Mouse (Mus musculus): Measurements from ENCODE around the gene Garnl3. TPM values are rescaled to one million over a fixed set of nuclear protein-coding genes. Genes with fewer than 3 reads are reported as not detected.

Garnl3 gene
- total and polyA plus RNA-seq, 3 experiments = 0.55 to 2.6 TPM; not detected in 1

GRCm38 (mm10) chr2:33130526-33131483 is 649 bp downstream of the Garnl3 start:
- DNase-seq (ENCODE audit: low spot score) (peak; percentile 93), ATAC-seq (ENCODE audit: extremely low read depth, insufficient number of reproducible peaks, low FRiP score, poor library complexity, severe bottlenecking) (peak; percentile 88)
- H3K27me3 ChIP-seq (ENCODE audit: insufficient read depth, low read length) = peaks cover 57% of the 10 kb centered on the region
- no peaks in the 10 kb centered on the region for H3K36me3 ChIP-seq (replicated peaks)
- no peak for TF ChIP-seq POLR2AphosphoS5 (IDR thresholded peaks at IDR 0.05; ENCODE audit: insufficient replicate concordance, low read depth, low read length)
- TF ChIP-seq GATA2 (IDR thresholded peaks at IDR 0.05; ENCODE audit: borderline replicate concordance, low read depth, low read length) = no peak
- no peak for TF ChIP-seq TAL1 (conservative IDR thresholded peaks at IDR 0.05; ENCODE audit: low read depth, low read length)
- TF ChIP-seq CTCF (IDR thresholded peaks at IDR 0.05; ENCODE audit: low read depth, low read length) = no peak
- no peak for TF ChIP-seq GATA1 (IDR thresholded peaks at IDR 0.05; ENCODE audit: borderline replicate concordance, low read length)
- no peaks in the 10 kb centered on the region for H3K9me3 ChIP-seq (replicated peaks)
- peaks cover 34% of the 10 kb centered on the region for H3K4me1 ChIP-seq (ENCODE audit: insufficient read depth, low read depth, low read length)
- peak overlapping the region; percentile 75 for H3K4me3 ChIP-seq (ENCODE audit: low read depth, low read length)

- Histone ChIP-seq H3K9me3 (replicated peaks) (no peaks in the 10 kb centered on the region), H3K27me3 (ENCODE audit: insufficient read depth, low read length) (peaks cover 57% of the 10 kb centered on the region), H3K4me3 (ENCODE audit: low read depth, low read length) (peak overlapping the region; percentile 75), H3K4me1 (ENCODE audit: insufficient read depth, low read depth, low read length) (peaks cover 34% of the 10 kb centered on the region), H3K36me3 (replicated peaks) (no peaks in the 10 kb centered on the region)
- no peak for TF ChIP-seq CTCF (IDR thresholded peaks at IDR 0.05; ENCODE audit: low read depth, low read length)
- TF ChIP-seq GATA2 (IDR thresholded peaks at IDR 0.05; ENCODE audit: borderline replicate concordance, low read depth, low read length) = no peak
- no peak for TF ChIP-seq TAL1 (conservative IDR thresholded peaks at IDR 0.05; ENCODE audit: low read depth, low read length)
- no peak for TF ChIP-seq POLR2AphosphoS5 (IDR thresholded peaks at IDR 0.05; ENCODE audit: insufficient replicate concordance, low read depth, low read length)
- TF ChIP-seq GATA1 (IDR thresholded peaks at IDR 0.05; ENCODE audit: borderline replicate concordance, low read length) = no peak
- ATAC-seq (ENCODE audit: extremely low read depth, insufficient number of reproducible peaks, low FRiP score, poor library complexity, severe bottlenecking) (no peak), DNase-seq (ENCODE audit: low spot score) (no peak)
These were observed 1.3 kb downstream of the Garnl3 start for GRCm38 (mm10) chr2:33130141-33130525.

GRCm38 (mm10) chr2:33129696-33130095 is 1.8 kb downstream of the Garnl3 start:
- peaks cover 34% of the 10 kb centered on the region for H3K4me1 ChIP-seq (ENCODE audit: insufficient read depth, low read depth, low read length)
- no peaks in the 10 kb centered on the region for H3K9me3 ChIP-seq (replicated peaks)
- H3K36me3 ChIP-seq (replicated peaks) = no peaks in the 10 kb centered on the region
- DNase-seq (ENCODE audit: low spot score) (no peak), ATAC-seq (ENCODE audit: extremely low read depth, insufficient number of reproducible peaks, low FRiP score, poor library complexity, severe bottlenecking) (no peak)
- H3K27me3 ChIP-seq (ENCODE audit: insufficient read depth, low read length) = peaks cover 55% of the 10 kb centered on the region
- no peak for TF ChIP-seq CTCF (IDR thresholded peaks at IDR 0.05; ENCODE audit: low read depth, low read length)
- no peak for TF ChIP-seq POLR2AphosphoS5 (IDR thresholded peaks at IDR 0.05; ENCODE audit: insufficient replicate concordance, low read depth, low read length)
- TF ChIP-seq TAL1 (conservative IDR thresholded peaks at IDR 0.05; ENCODE audit: low read depth, low read length) = no peak
- no peak for TF ChIP-seq GATA2 (IDR thresholded peaks at IDR 0.05; ENCODE audit: borderline replicate concordance, low read depth, low read length)
- TF ChIP-seq GATA1 (IDR thresholded peaks at IDR 0.05; ENCODE audit: borderline replicate concordance, low read length) = no peak
- H3K4me3 ChIP-seq (ENCODE audit: low read depth, low read length) = peak overlapping the region; percentile 75; the same call in 1 of the 2 replicates

GRCm38 (mm10) chr2:33129005-33129404 is 2.4 kb downstream of the Garnl3 start:
- Histone ChIP-seq H3K36me3 (replicated peaks) (no peaks in the 10 kb centered on the region), H3K4me1 (ENCODE audit: insufficient read depth, low read depth, low read length) (peaks cover 34% of the 10 kb centered on the region), H3K27me3 (ENCODE audit: insufficient read depth, low read length) (peaks cover 52% of the 10 kb centered on the region), H3K4me3 (ENCODE audit: low read depth, low read length) (no peak overlapping the region), H3K9me3 (replicated peaks) (no peaks in the 10 kb centered on the region)
- no peak for TF ChIP-seq GATA1 (IDR thresholded peaks at IDR 0.05; ENCODE audit: borderline replicate concordance, low read length)
- TF ChIP-seq TAL1 (conservative IDR thresholded peaks at IDR 0.05; ENCODE audit: low read depth, low read length) = no peak
- no peak for TF ChIP-seq GATA2 (IDR thresholded peaks at IDR 0.05; ENCODE audit: borderline replicate concordance, low read depth, low read length)
- no peak for TF ChIP-seq CTCF (IDR thresholded peaks at IDR 0.05; ENCODE audit: low read depth, low read length)
- TF ChIP-seq POLR2AphosphoS5 (IDR thresholded peaks at IDR 0.05; ENCODE audit: insufficient replicate concordance, low read depth, low read length) = no peak
- ATAC-seq (ENCODE audit: extremely low read depth, insufficient number of reproducible peaks, low FRiP score, poor library complexity, severe bottlenecking) = no peak
- DNase-seq (ENCODE audit: low spot score) = no peak

GRCm38 (mm10) chr2:33127271-33127670 is 4.2 kb downstream of the Garnl3 start:
- Histone ChIP-seq H3K9me3 (replicated peaks) (no peaks in the 10 kb centered on the region), H3K27me3 (ENCODE audit: insufficient read depth, low read length) (peaks cover 43% of the 10 kb centered on the region), H3K4me1 (ENCODE audit: insufficient read depth, low read depth, low read length) (peaks cover 29% of the 10 kb centered on the region), H3K36me3 (replicated peaks) (no peaks in the 10 kb centered on the region), H3K4me3 (ENCODE audit: low read depth, low read length) (no peak overlapping the region)
- ATAC-seq (ENCODE audit: extremely low read depth, insufficient number of reproducible peaks, low FRiP score, poor library complexity, severe bottlenecking) (no peak), DNase-seq (ENCODE audit: low spot score) (no peak)
- TF ChIP-seq CTCF (IDR thresholded peaks at IDR 0.05; ENCODE audit: low read depth, low read length) = no peak
- no peak for TF ChIP-seq GATA2 (IDR thresholded peaks at IDR 0.05; ENCODE audit: borderline replicate concordance, low read depth, low read length)
- no peak for TF ChIP-seq TAL1 (conservative IDR thresholded peaks at IDR 0.05; ENCODE audit: low read depth, low read length)
- no peak for TF ChIP-seq GATA1 (IDR thresholded peaks at IDR 0.05; ENCODE audit: borderline replicate concordance, low read length)
- no peak for TF ChIP-seq POLR2AphosphoS5 (IDR thresholded peaks at IDR 0.05; ENCODE audit: insufficient replicate concordance, low read depth, low read length)

GRCm38 (mm10) chr2:33122856-33123255 is 8.6 kb downstream of the Garnl3 start:
- H3K27me3 ChIP-seq (ENCODE audit: insufficient read depth, low read length) = peaks cover 20% of the 10 kb centered on the region
- H3K4me3 ChIP-seq (ENCODE audit: low read depth, low read length) = no peak overlapping the region
- DNase-seq (ENCODE audit: low spot score) (no peak), ATAC-seq (ENCODE audit: extremely low read depth, insufficient number of reproducible peaks, low FRiP score, poor library complexity, severe bottlenecking) (no peak)
- no peaks in the 10 kb centered on the region for H3K4me1 ChIP-seq (ENCODE audit: insufficient read depth, low read depth, low read length)
- no peak for TF ChIP-seq POLR2AphosphoS5 (IDR thresholded peaks at IDR 0.05; ENCODE audit: insufficient replicate concordance, low read depth, low read length)
- TF ChIP-seq CTCF (IDR thresholded peaks at IDR 0.05; ENCODE audit: low read depth, low read length) = no peak
- TF ChIP-seq GATA2 (IDR thresholded peaks at IDR 0.05; ENCODE audit: borderline replicate concordance, low read depth, low read length) = no peak
- no peak for TF ChIP-seq GATA1 (IDR thresholded peaks at IDR 0.05; ENCODE audit: borderline replicate concordance, low read length)
- TF ChIP-seq TAL1 (conservative IDR thresholded peaks at IDR 0.05; ENCODE audit: low read depth, low read length) = no peak
- no peaks in the 10 kb centered on the region for H3K9me3 ChIP-seq (replicated peaks)
- no peaks in the 10 kb centered on the region for H3K36me3 ChIP-seq (replicated peaks)
